Mouse (Mus musculus) liver, embryonic 16.5 days (tissue): ENCODE measurements at regions not wholly inside any gene's neighbourhood (a gene's known extent, or its start where the extent isn't known, plus 50 kb on each side); places are given as distances from the start of the nearest gene placed in this dataset.

Experiments used
- ATAC-seq: fragments of 200-750 bp; cut with Nextera tagmentation; 2 replicates; pipeline ENCODE4 v1.8.0; 2017; ENCODE audit warnings: low read depth, mild to moderate bottlenecking, moderate number of reproducible peaks, moderate library complexity
- H3K27ac ChIP-seq: fragments of 300-500 bp; sonication (generic); 2 replicates; pipeline ENCODE4 v1.5.1; 2014; ENCODE audit warnings: mild to moderate bottlenecking, low read length
- H3K27me3 ChIP-seq: fragments of 300-500 bp; sonication (generic); 2 replicates; pipeline ENCODE4 v1.6.1; 2014; ENCODE audit warnings: low read depth, low read length, mixed read lengths; ENCODE audit not compliant: control insufficient read depth, insufficient read depth
- H3K36me3 ChIP-seq: fragments of 300-500 bp; sonication (generic); 2 replicates; pipeline ENCODE4 v1.6.1; 2014; ENCODE audit warnings: mild to moderate bottlenecking; ENCODE audit not compliant: control insufficient read depth, insufficient read depth
- H3K4me1 ChIP-seq: fragments of 300-500 bp; sonication (generic); 2 replicates; pipeline ENCODE4 v1.6.1; 2014; ENCODE audit warnings: low read depth, low read length, mixed read lengths; ENCODE audit not compliant: control insufficient read depth
- H3K4me2 ChIP-seq: fragments of 300-500 bp; sonication (generic); 2 replicates; pipeline ENCODE4 v1.6.1; 2014; ENCODE audit warnings: low read depth, low read length, mixed read lengths
- H3K4me3 ChIP-seq: fragments of 300-500 bp; sonication (generic); 2 replicates; pipeline ENCODE4 v1.5.1; 2014; ENCODE audit warnings: low read depth, mild to moderate bottlenecking, low read length
- H3K9ac ChIP-seq: fragments of 300-500 bp; sonication (generic); 2 replicates; pipeline ENCODE4 v1.6.1; 2014; ENCODE audit warnings: low read depth, low read length
- H3K9me3 ChIP-seq: fragments of 300-500 bp; sonication (generic); replicated peaks from 2 replicates; pipeline ENCODE4 v1.6.1; 2016; ENCODE audit warnings: low read length; ENCODE audit not compliant: control insufficient read depth
- WGBS: fragments of 180-500 bp; shearing (Covaris S2); extraction: QIAGEN DNeasy Blood & Tissue Kit; methylation state at CpG from one replicate; pipeline ENCODE4 v1.1.7; 2014; ENCODE audit not compliant: insufficient replicate concordance; 5-methylcytosine and 5-hydroxymethylcytosine counted together

- no peak overlapping the region for H3K9ac ChIP-seq
- H3K4me3 ChIP-seq: no peak overlapping the region
- no peaks in the 10 kb centered on the region for H3K9me3 ChIP-seq
- H3K4me2 ChIP-seq: no peak overlapping the region
- no peaks in the 10 kb centered on the region for H3K27me3 ChIP-seq
- H3K36me3 ChIP-seq: no peaks in the 10 kb centered on the region
- ATAC-seq: no peak
- 14% methylated on average over 6 of the region's 6 CpGs for WGBS
- H3K27ac ChIP-seq: no peak overlapping the region
- no peaks in the 10 kb centered on the region for H3K4me1 ChIP-seq
Measured at GRCm38 (mm10) chr3:15244999-15245398, 87.1 kb downstream of the Gm9733 start.
